ENCODE assay signal across 16 mouse cellular contexts in genomic region chr5:148595459-148595751, GRCm38 (mm10). TPM values are rescaled to one million over a fixed set of nuclear protein-coding genes. Genes with fewer than 3 reads are reported as not detected.
DNase-seq lines count a peak whose midpoint lies in the region; ATAC-seq lines count a peak whose summit lies in the region.
"Had no signal": no experiment of that assay in that cellular context is flagged by ENCODE, and none has a peak within 500 bp of the region (broad histone marks: within the 10 kb centered on the region; RNA-seq: fewer than 3 reads in every experiment).

No protein-coding gene starts in this region.

- peak; percentile 60; the same call in 1 of the 2 replicates for ATAC-seq in common myeloid progenitor, adult 5-6 weeks (replicated peaks; ENCODE audit: low read depth, poor library complexity, severe bottlenecking)
- ATAC-seq in neutrophil, adult 5-6 weeks (ENCODE audit: extremely low read depth, insufficient number of reproducible peaks, low FRiP score, poor library complexity, severe bottlenecking) = peak; percentile 66
- ATAC-seq: forebrain, postnatal 0 days; hindbrain, postnatal 0 days; midbrain, embryonic 16.5 days had no signal

- peak; percentile 20 for DNase-seq in lung, postnatal 36 days
- DNase-seq in lung, postnatal 4 days = no peak
- peak; percentile 43 for DNase-seq in CD4-positive, CD25-positive, alpha-beta regulatory T cell, adult 2 months (ENCODE audit: low read depth, low spot score)
- no peak for DNase-seq in adrenal gland, postnatal 25 days
- no peak for DNase-seq in urinary bladder, postnatal 25 days (ENCODE audit: low spot score)
- no peak for DNase-seq in embryo, embryonic 9.5 days (ENCODE audit: extremely low spot score)
- DNase-seq: cerebellum, postnatal 10 days; embryo, embryonic 11 days; forebrain, postnatal 0 days; kidney, postnatal 10 days; layer of hippocampus, postnatal 36 days; lung, adult 2 months had no signal

RNA-seq across cellular contexts. Expression of gene Ubl3, which starts 42.8 kb away (rescaled TPM):
- total RNA-seq in common myeloid progenitor, adult 5-6 weeks (2017) = 23.9 and 25.3 TPM in 2 replicates
- total RNA-seq in neutrophil, adult 5-6 weeks (2017) = 186 and 187 TPM in 2 replicates
- 164 and 181 TPM in 2 replicates for total RNA-seq in adrenal gland, postnatal 25 days (2021)

Comparison
In these comparisons a context has a peak if more than half of its experiments do, and no peak if none do; other contexts are left out.
1. DNase-seq: peak in lung, postnatal 36 days (single experiment) and CD4-positive, CD25-positive, alpha-beta regulatory T cell, adult 2 months (single experiment); none in lung, postnatal 4 days (0 of 2), adrenal gland, postnatal 25 days (single experiment), urinary bladder, postnatal 25 days (single experiment) and embryo, embryonic 9.5 days (single experiment).